Mouse (Mus musculus): ENCODE measurements at regions not wholly inside any gene's neighbourhood (a gene's known extent, or its start where the extent isn't known, plus 50 kb on each side); places are given as distances from the start of the nearest gene placed in this dataset.

GRCm38 (mm10) chr15:63553597-63553996 lies 291.4 kb downstream of the Gsdmc2 start:
- ATAC-seq (no peak), DNase-seq (ENCODE audit: low read depth, low spot score) (peak; percentile 46)
- CTCF ChIA-PET, result interaction anchor here (0.6 kb wide), 1 partner anchor 26 kb away, joined by 3 read pairs; no protein-coding TSS in a partner anchor
- in situ Hi-C loops (cut with MboI; ENCODE audit: low pct_unique_long_range_greater_than_20kb), result no loop called here
- POLR2A ChIA-PET, result no interaction called here
- no peaks in the 10 kb centered on the region for H3K27me3 ChIP-seq
- no peak for TF ChIP-seq CTCF (IDR thresholded peaks at IDR 0.05)

GRCm38 (mm10) chr15:63532337-63533055 lies 312.5 kb downstream of the Gsdmc2 start:
- H3K27me3 ChIP-seq, result no peaks in the 10 kb centered on the region
- TF ChIP-seq CTCF (IDR thresholded peaks at IDR 0.05), result no peak
- POLR2A ChIA-PET, result no interaction called here
- ATAC-seq, result no peak
- DNase-seq (ENCODE audit: low read depth, low spot score), result no peak
- in situ Hi-C loops (cut with MboI; ENCODE audit: low pct_unique_long_range_greater_than_20kb), result no loop called here
- CTCF ChIA-PET, result no interaction called here

GRCm38 (mm10) chr15:63527318-63527717 lies 317.7 kb downstream of the Gsdmc2 start:
- in situ Hi-C loops (cut with MboI; ENCODE audit: low pct_unique_long_range_greater_than_20kb), result no loop called here
- ChIA-PET CTCF (interaction anchor here (0.7 to 1.4 kb wide), 3 partner anchors 9 to 335 kb away, joined by 3 read pairs; no protein-coding TSS in a partner anchor), POLR2A (no interaction called here)
- ATAC-seq, result no peak
- H3K27me3 ChIP-seq, result no peaks in the 10 kb centered on the region
- TF ChIP-seq CTCF (IDR thresholded peaks at IDR 0.05), result no peak
- no peak for DNase-seq (ENCODE audit: low read depth, low spot score)

GRCm38 (mm10) chr15:63526820-63527219 lies 318.2 kb downstream of the Gsdmc2 start:
- ChIA-PET CTCF (interaction anchor here (1.4 kb wide), 1 partner anchor 9 kb away, joined by 3 read pairs; no protein-coding TSS in a partner anchor), POLR2A (no interaction called here)
- ATAC-seq, result peak; percentile 60
- DNase-seq (ENCODE audit: low read depth, low spot score), result peak; percentile 38
- no peak for TF ChIP-seq CTCF (IDR thresholded peaks at IDR 0.05)
- no peaks in the 10 kb centered on the region for H3K27me3 ChIP-seq
- in situ Hi-C loops (cut with MboI; ENCODE audit: low pct_unique_long_range_greater_than_20kb), result no loop called here

GRCm38 (mm10) chr15:63517301-63517700 lies 327.7 kb downstream of the Gsdmc2 start:
- in situ Hi-C loops (cut with MboI; ENCODE audit: low pct_unique_long_range_greater_than_20kb), result no loop called here
- no peaks in the 10 kb centered on the region for H3K27me3 ChIP-seq
- no peak for TF ChIP-seq CTCF (IDR thresholded peaks at IDR 0.05)
- CTCF ChIA-PET, result interaction anchor here (1.6 kb wide), 1 partner anchor 10 kb away, joined by 3 read pairs; no protein-coding TSS in a partner anchor
- DNase-seq (ENCODE audit: low read depth, low spot score) (no peak), ATAC-seq (no peak)
- POLR2A ChIA-PET, result no interaction called here

GRCm38 (mm10) chr15:63500453-63500852 lies 344.5 kb downstream of the Gsdmc2 start:
- DNase-seq (ENCODE audit: low read depth, low spot score), result no peak
- peak; percentile 21 for ATAC-seq
- in situ Hi-C loops (cut with MboI; ENCODE audit: low pct_unique_long_range_greater_than_20kb), result no loop called here
- ChIA-PET CTCF (no interaction called here), POLR2A (no interaction called here)
- no peak for TF ChIP-seq CTCF (IDR thresholded peaks at IDR 0.05)
- no peaks in the 10 kb centered on the region for H3K27me3 ChIP-seq

DNA sequence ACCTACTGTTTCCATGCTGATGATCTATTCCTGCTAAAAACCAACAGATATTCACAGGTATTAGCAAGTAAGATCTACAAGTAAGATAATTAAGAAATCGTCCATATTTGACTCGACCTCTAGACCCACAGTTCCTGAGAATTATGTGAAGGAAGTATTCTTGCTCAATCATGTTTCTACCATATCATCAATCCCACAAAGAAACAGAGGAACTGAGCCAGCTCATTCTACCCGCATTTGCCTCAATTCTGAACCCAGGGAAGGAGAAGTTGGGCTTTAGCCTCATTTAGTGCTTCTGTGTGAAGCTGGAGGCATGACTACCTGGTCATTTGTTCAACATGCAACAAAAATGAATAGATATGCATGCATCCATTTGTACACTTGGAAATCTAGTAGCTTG lies 346.5 kb downstream of the Gsdmc2 start:
- ChIA-PET CTCF (no interaction called here), POLR2A (no interaction called here)
- no peak for ATAC-seq
- in situ Hi-C loops (cut with MboI; ENCODE audit: low pct_unique_long_range_greater_than_20kb), result no loop called here
- H3K27me3 ChIP-seq, result no peaks in the 10 kb centered on the region
- TF ChIP-seq CTCF (IDR thresholded peaks at IDR 0.05), result no peak
- no peak for DNase-seq (ENCODE audit: low read depth, low spot score)

GRCm38 (mm10) chr15:63497207-63497606 lies 347.8 kb downstream of the Gsdmc2 start:
- ATAC-seq, result no peak
- no peaks in the 10 kb centered on the region for H3K27me3 ChIP-seq
- no peak for TF ChIP-seq CTCF (IDR thresholded peaks at IDR 0.05)
- ChIA-PET POLR2A (no interaction called here), CTCF (interaction anchor here (0.8 kb wide), 1 partner anchor 12 kb away, joined by 3 read pairs; no protein-coding TSS in a partner anchor)
- in situ Hi-C loops (cut with MboI; ENCODE audit: low pct_unique_long_range_greater_than_20kb), result no loop called here
- no peak for DNase-seq (ENCODE audit: low read depth, low spot score)

- no peaks in the 10 kb centered on the region for H3K27me3 ChIP-seq
- ATAC-seq, result no peak
- DNase-seq (ENCODE audit: low read depth, low spot score), result peak; percentile 17
- CTCF ChIA-PET, result interaction anchor here (1.4 kb wide), 1 partner anchor 40 kb away, joined by 3 read pairs; no protein-coding TSS in a partner anchor
- TF ChIP-seq CTCF (IDR thresholded peaks at IDR 0.05), result no peak
- in situ Hi-C loops (cut with MboI; ENCODE audit: low pct_unique_long_range_greater_than_20kb), result no loop called here
- POLR2A ChIA-PET, result interaction anchor here (0.7 to 0.9 kb wide), 3 partner anchors 29 to 1145 kb away, joined by 3 to 8 read pairs (median 3); no protein-coding TSS in a partner anchor
Observed at GRCm38 (mm10) chr15:63484910-63485309, 360.1 kb downstream of the Gsdmc2 start.

- in situ Hi-C loops (cut with MboI; ENCODE audit: low pct_unique_long_range_greater_than_20kb), result no loop called here
- no peaks in the 10 kb centered on the region for H3K27me3 ChIP-seq
- peak; percentile 97 for ATAC-seq
- CTCF ChIA-PET, result interaction anchor here (1.4 kb wide), 1 partner anchor 39 kb away, joined by 3 read pairs; no protein-coding TSS in a partner anchor
- TF ChIP-seq CTCF (IDR thresholded peaks at IDR 0.05), result no peak
- DNase-seq (ENCODE audit: low read depth, low spot score), result peak; percentile 91
- POLR2A ChIA-PET, result no interaction called here
Observed at GRCm38 (mm10) chr15:63484217-63484887, 360.6 kb downstream of the Gsdmc2 start.

DNA sequence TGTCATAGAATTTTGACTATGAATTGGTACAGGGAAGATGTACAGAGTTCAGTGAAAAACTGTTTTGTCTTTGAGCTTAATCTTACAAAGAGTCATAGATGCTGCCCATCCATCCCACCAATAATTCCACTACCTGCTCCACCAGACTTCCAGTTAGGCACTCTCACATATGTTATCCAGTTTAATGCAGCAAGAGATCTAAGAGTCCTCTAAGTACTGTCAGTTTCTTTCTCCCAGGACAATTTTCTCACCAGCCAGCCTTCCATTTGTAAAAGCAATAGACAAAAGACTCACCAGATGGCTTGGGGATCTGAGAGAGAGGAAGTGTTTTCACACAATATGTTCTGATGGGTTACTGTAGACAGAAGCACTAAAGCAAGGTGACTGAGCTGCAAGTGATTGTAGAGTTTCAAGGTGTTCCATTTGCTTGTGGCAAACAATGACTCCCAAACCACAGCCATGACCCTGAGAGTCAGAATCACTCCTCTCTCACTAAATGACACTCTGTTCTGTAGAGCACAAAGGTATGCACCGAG lies 365.6 kb downstream of the Gsdmc2 start:
- H3K27me3 ChIP-seq, result no peaks in the 10 kb centered on the region
- TF ChIP-seq CTCF (IDR thresholded peaks at IDR 0.05), result no peak
- ATAC-seq, result no peak
- in situ Hi-C loops (cut with MboI; ENCODE audit: low pct_unique_long_range_greater_than_20kb), result no loop called here
- CTCF ChIA-PET, result interaction anchor here (0.5 to 1.4 kb wide), 3 partner anchors 9 to 24 kb away, joined by 3 read pairs; no protein-coding TSS in a partner anchor
- POLR2A ChIA-PET, result no interaction called here
- no peak for DNase-seq (ENCODE audit: low read depth, low spot score)

Data from Patski (cell line).